Mouse (Mus musculus): ENCODE measurements at regions not wholly inside any gene's neighbourhood (a gene's known extent, or its start where the extent isn't known, plus 50 kb on each side); places are given as distances from the start of the nearest gene placed in this dataset.

DNA sequence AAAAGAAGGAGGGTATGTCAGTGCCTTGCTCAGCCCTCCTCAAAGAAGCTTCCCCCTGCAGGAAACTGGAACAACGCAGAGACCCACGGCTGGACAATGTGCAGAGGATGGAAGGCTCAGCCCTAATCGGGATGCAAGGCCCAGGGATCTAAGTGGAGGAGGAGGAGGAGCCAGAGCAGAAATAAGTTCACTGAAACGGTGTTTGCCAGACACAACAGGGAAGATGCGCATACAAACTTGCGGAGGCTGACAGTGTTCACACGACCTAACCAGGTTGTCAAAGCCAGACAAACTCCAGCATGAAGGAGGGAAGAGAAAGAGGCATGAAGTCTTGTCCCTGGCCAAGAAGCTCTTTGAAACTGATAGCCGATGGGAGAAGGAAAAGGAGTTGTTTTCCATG lies 98.3 kb downstream of the Sall1 start:
- WGBS: 60% methylated on average over 8 of the region's 8 CpGs
- peaks cover 10% of the 10 kb centered on the region; the same call in 1 of the 2 replicates for H3K27me3 ChIP-seq (ENCODE audit: control insufficient read depth, insufficient read depth, low read length)
- H3K9me3 ChIP-seq (replicated peaks; ENCODE audit: control insufficient read depth, low read length): peaks cover 5% of the 10 kb centered on the region
- H3K4me3 ChIP-seq (ENCODE audit: low read length): no peak overlapping the region
- no peaks in the 10 kb centered on the region for H3K36me3 ChIP-seq (ENCODE audit: control insufficient read depth, insufficient read depth)
- no peaks in the 10 kb centered on the region for H3K4me1 ChIP-seq (ENCODE audit: control insufficient read depth, insufficient read depth, low read length)
- H3K4me2 ChIP-seq (ENCODE audit: low read depth, low read length): no peak overlapping the region
- no peak overlapping the region for H3K27ac ChIP-seq (ENCODE audit: low read length)
- H3K9ac ChIP-seq (ENCODE audit: low read length): no peak overlapping the region
- ATAC-seq (replicated peaks; ENCODE audit: extremely low read depth, insufficient read depth, low FRiP score): no peak

DNA sequence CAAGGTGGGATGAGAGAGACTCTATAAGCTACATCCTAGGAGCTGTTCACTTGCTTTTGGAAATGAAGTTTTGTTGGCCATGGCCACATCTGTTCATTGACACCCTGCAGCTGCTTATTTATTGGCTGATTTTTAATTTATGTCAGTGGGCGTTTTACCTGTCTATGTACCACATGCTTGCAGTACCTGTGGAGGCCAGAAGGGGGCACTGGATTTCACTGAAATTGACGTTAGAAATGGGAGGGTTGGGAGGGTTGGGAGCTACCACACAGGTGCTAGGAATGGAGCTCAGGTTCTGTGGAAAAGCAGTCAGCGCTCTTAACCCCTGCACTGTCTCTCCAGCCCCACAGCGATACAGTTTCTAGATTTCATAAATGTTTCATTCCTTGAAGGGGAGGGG lies 99.9 kb downstream of the Sall1 start:
- Histone ChIP-seq H3K9ac (ENCODE audit: low read length) (no peak overlapping the region), H3K4me3 (ENCODE audit: low read length) (no peak overlapping the region), H3K27me3 (ENCODE audit: control insufficient read depth, insufficient read depth, low read length) (peaks cover 7% of the 10 kb centered on the region; the same call in 1 of the 2 replicates), H3K4me2 (ENCODE audit: low read depth, low read length) (no peak overlapping the region), H3K27ac (ENCODE audit: low read length) (no peak overlapping the region), H3K4me1 (ENCODE audit: control insufficient read depth, insufficient read depth, low read length) (no peaks in the 10 kb centered on the region), H3K9me3 (replicated peaks; ENCODE audit: control insufficient read depth, low read length) (peaks cover 5% of the 10 kb centered on the region), H3K36me3 (ENCODE audit: control insufficient read depth, insufficient read depth) (no peaks in the 10 kb centered on the region)
- ATAC-seq (replicated peaks; ENCODE audit: extremely low read depth, insufficient read depth, low FRiP score): no peak
- 49% methylated on average over 4 of the region's 4 CpGs for WGBS

DNA sequence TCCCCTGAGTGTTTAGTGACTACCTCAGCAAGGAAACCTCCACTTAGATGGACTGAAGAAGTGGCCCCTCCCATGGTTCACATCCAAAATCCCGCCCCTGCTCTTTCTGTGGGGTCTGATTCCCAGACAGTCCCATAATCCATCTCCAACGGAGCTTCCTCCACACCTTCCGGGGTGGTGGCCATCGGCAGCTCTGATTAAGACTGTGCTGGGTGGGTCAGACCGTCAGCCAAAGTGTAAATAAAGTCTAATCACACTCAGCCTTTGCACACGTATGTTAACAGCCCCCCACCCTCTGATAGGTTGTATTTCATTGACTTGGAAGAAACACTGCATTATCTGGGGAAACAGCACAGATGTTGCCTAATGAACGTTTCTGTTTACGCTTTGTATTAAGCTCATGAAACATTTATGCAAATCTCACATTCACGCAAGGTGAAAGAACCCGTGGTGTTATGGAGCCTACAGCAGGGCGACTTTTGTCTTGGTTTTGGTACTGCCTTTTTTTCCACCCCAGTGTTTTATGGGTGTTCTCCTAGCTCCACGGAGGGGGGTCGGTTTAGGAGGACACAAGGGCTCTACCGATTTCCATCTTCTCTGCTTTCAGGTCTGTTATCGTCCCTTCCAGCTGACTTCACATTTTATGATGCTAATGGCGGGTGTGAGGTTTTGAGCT lies 104.8 kb downstream of the Sall1 start:
- H3K27me3 ChIP-seq (ENCODE audit: control insufficient read depth, insufficient read depth, low read length): peaks cover 7% of the 10 kb centered on the region; the same call in 1 of the 2 replicates
- H3K4me3 ChIP-seq (ENCODE audit: low read length): no peak overlapping the region
- no peak overlapping the region for H3K4me2 ChIP-seq (ENCODE audit: low read depth, low read length)
- H3K4me1 ChIP-seq (ENCODE audit: control insufficient read depth, insufficient read depth, low read length): no peaks in the 10 kb centered on the region
- 59% methylated on average over 16 of the region's 16 CpGs for WGBS
- no peak overlapping the region for H3K27ac ChIP-seq (ENCODE audit: low read length)
- ATAC-seq (replicated peaks; ENCODE audit: extremely low read depth, insufficient read depth, low FRiP score): no peak
- H3K36me3 ChIP-seq (ENCODE audit: control insufficient read depth, insufficient read depth): no peaks in the 10 kb centered on the region
- H3K9ac ChIP-seq (ENCODE audit: low read length): no peak overlapping the region
- peaks cover 8% of the 10 kb centered on the region for H3K9me3 ChIP-seq (replicated peaks; ENCODE audit: control insufficient read depth, low read length)

DNA sequence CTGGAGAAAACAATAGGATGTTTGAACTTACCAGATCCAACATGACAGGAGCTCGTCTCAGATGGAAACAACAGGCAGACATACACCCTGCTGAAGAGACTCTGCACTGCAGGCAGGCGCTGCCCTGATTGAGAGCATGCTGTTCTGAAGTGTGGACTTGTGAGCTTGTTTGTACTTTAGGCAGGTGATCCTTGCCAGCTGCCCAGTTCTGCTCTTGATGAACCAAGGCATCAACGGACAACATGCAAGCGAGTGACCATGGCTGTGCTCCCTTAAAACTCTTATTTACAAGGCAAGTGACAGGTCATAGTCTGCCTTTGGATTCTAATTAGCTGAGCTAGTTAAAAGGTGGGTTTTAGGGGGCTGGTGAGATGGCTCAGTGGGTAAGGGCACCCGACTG lies 109.3 kb downstream of the Sall1 start:
- peaks cover 2% of the 10 kb centered on the region; the same call in 1 of the 2 replicates for H3K4me1 ChIP-seq (ENCODE audit: control insufficient read depth, insufficient read depth, low read length)
- no peaks in the 10 kb centered on the region for H3K36me3 ChIP-seq (ENCODE audit: control insufficient read depth, insufficient read depth)
- no peak for ATAC-seq (replicated peaks; ENCODE audit: extremely low read depth, insufficient read depth, low FRiP score)
- no peak overlapping the region for H3K4me3 ChIP-seq (ENCODE audit: low read length)
- H3K27me3 ChIP-seq (ENCODE audit: control insufficient read depth, insufficient read depth, low read length): peaks cover 14% of the 10 kb centered on the region
- H3K9me3 ChIP-seq (replicated peaks; ENCODE audit: control insufficient read depth, low read length): 0 out of 2 replicates have a peak, but pooled peaks cover 5% of the 10 kb centered on the region
- no peak overlapping the region for H3K9ac ChIP-seq (ENCODE audit: low read length)
- no peak overlapping the region for H3K4me2 ChIP-seq (ENCODE audit: low read depth, low read length)
- 83% methylated on average over 5 of the region's 5 CpGs for WGBS
- H3K27ac ChIP-seq (ENCODE audit: low read length): no peak overlapping the region

DNA sequence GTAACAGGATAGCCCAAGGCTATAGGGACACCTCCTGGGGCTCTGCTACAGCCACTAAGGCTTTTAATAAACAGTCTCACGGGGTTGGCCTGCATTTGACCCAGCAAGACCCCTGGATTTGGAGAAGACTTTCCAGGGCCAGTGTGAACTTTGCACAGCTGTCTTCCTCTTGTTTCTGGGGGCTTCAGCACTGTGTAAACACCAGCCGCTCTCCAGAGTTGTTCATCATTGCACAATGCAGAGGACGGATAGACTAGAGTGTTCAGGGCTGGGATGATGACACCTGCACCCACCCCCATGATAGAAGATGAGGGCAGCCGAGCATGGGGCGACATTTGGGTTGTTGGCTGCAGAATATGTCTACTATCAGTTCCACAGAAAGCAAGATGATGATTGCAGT lies 112.9 kb downstream of the Sall1 start:
- no peak for ATAC-seq (replicated peaks; ENCODE audit: extremely low read depth, insufficient read depth, low FRiP score)
- Histone ChIP-seq H3K4me2 (ENCODE audit: low read depth, low read length) (no peak overlapping the region), H3K27me3 (ENCODE audit: control insufficient read depth, insufficient read depth, low read length) (peaks cover 21% of the 10 kb centered on the region), H3K36me3 (ENCODE audit: control insufficient read depth, insufficient read depth) (no peaks in the 10 kb centered on the region), H3K9me3 (replicated peaks; ENCODE audit: control insufficient read depth, low read length) (0 out of 2 replicates have a peak, but pooled peaks cover 5% of the 10 kb centered on the region), H3K4me3 (ENCODE audit: low read length) (no peak overlapping the region), H3K27ac (ENCODE audit: low read length) (no peak overlapping the region), H3K4me1 (ENCODE audit: control insufficient read depth, insufficient read depth, low read length) (peaks cover 2% of the 10 kb centered on the region; the same call in 1 of the 2 replicates), H3K9ac (ENCODE audit: low read length) (no peak overlapping the region)
- 74% methylated on average over 5 of the region's 5 CpGs for WGBS

DNA sequence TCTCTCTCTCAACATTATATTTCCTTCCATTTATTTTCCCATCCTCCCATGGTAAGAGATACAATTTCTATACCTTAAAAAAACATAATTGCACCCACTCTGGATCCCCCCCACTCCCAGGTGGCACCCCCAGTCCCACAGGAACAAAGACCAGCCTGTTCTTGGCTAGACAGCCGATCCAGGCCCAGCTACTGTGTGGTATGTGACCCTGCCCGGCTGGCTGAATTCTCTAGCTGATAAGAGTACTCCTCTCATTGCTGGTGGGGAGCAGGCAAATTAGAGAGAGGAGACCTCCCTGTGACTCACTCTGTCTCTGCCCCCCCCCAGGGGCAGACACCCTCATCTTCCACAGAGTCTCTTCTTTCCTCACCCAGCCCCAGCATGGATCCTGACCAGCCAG lies 113.6 kb downstream of the Sall1 start:
- Histone ChIP-seq H3K4me1 (ENCODE audit: control insufficient read depth, insufficient read depth, low read length) (peaks cover 2% of the 10 kb centered on the region; the same call in 1 of the 2 replicates), H3K9me3 (replicated peaks; ENCODE audit: control insufficient read depth, low read length) (0 out of 2 replicates have a peak, but pooled peaks cover 5% of the 10 kb centered on the region), H3K9ac (ENCODE audit: low read length) (no peak overlapping the region), H3K4me3 (ENCODE audit: low read length) (no peak overlapping the region), H3K27me3 (ENCODE audit: control insufficient read depth, insufficient read depth, low read length) (peaks cover 25% of the 10 kb centered on the region), H3K4me2 (ENCODE audit: low read depth, low read length) (no peak overlapping the region), H3K27ac (ENCODE audit: low read length) (no peak overlapping the region), H3K36me3 (ENCODE audit: control insufficient read depth, insufficient read depth) (no peaks in the 10 kb centered on the region)
- ATAC-seq (replicated peaks; ENCODE audit: extremely low read depth, insufficient read depth, low FRiP score): no peak
- 16% methylated on average over 2 of the region's 2 CpGs for WGBS

DNA sequence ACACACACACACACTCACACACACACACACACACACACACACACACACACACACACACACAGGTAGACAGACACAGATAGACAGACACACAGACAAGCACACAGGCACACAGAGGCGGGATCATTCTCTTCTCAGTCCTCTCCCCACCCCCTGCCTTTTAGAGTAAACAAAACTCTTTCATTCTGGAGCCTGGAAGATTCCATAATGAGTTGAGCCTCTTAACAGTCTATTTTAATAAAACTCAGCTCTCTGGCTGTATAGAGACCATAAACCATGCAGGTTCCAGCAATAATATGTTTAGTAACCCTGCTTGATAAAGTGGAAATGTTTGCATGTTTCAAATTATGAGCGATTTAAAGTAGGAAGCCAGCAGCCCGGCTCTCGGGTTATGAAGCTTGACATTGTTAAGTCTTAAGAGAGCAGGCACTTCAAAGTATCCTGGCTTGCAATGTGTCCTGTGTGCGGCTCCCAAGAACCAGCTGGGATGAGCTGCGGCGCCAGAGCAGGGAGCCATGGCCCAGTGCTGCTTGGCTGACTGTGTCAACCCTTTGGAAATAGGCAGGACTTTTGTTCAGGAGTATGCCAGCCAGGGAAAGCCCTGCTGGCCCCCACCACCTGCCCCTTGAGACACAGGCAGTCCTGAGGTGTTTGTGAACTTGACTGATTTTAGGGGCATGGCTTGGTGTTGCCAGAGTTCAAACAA lies 115.1 kb downstream of the Sall1 start:
- 0 out of 2 replicates have a peak, but pooled peaks cover 2% of the 10 kb centered on the region for H3K9me3 ChIP-seq (replicated peaks; ENCODE audit: control insufficient read depth, low read length)
- no peak overlapping the region for H3K4me2 ChIP-seq (ENCODE audit: low read depth, low read length)
- H3K4me1 ChIP-seq (ENCODE audit: control insufficient read depth, insufficient read depth, low read length): peaks cover 2% of the 10 kb centered on the region; the same call in 1 of the 2 replicates
- H3K9ac ChIP-seq (ENCODE audit: low read length): no peak overlapping the region
- no peak overlapping the region for H3K27ac ChIP-seq (ENCODE audit: low read length)
- WGBS: 47% methylated on average over 7 of the region's 7 CpGs
- ATAC-seq (replicated peaks; ENCODE audit: extremely low read depth, insufficient read depth, low FRiP score): no peak
- H3K36me3 ChIP-seq (ENCODE audit: control insufficient read depth, insufficient read depth): no peaks in the 10 kb centered on the region
- no peak overlapping the region for H3K4me3 ChIP-seq (ENCODE audit: low read length)
- H3K27me3 ChIP-seq (ENCODE audit: control insufficient read depth, insufficient read depth, low read length): peaks cover 30% of the 10 kb centered on the region

DNA sequence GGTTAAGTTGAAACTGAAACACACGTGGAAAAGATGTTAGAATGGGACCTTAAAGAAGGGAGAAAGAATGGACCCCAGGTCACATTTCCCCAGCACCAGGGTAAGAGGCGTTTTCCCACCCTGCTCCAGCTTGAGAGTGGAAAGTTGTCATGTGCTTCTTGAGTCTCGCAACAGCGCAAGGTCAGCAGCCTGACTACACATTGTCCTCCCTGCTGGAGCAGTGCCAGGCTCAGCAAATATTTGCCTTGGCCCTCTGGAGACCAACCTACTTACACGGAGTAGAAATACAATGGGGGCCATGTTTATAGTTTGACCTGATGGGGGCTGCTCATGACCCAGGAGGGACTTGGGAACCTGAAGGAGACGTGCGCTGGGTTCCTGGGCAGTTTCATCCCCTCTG lies 121.1 kb downstream of the Sall1 start:
- Histone ChIP-seq H3K9me3 (replicated peaks; ENCODE audit: control insufficient read depth, low read length) (0 out of 2 replicates have a peak, but pooled peaks cover 2% of the 10 kb centered on the region), H3K4me1 (ENCODE audit: control insufficient read depth, insufficient read depth, low read length) (peaks cover 11% of the 10 kb centered on the region), H3K4me3 (ENCODE audit: low read length) (no peak overlapping the region), H3K36me3 (ENCODE audit: control insufficient read depth, insufficient read depth) (no peaks in the 10 kb centered on the region), H3K4me2 (ENCODE audit: low read depth, low read length) (no peak overlapping the region), H3K27ac (ENCODE audit: low read length) (no peak overlapping the region; the same call in 1 of the 2 replicates), H3K9ac (ENCODE audit: low read length) (no peak overlapping the region), H3K27me3 (ENCODE audit: control insufficient read depth, insufficient read depth, low read length) (peaks cover 39% of the 10 kb centered on the region)
- peak; percentile 85 for ATAC-seq (replicated peaks; ENCODE audit: extremely low read depth, insufficient read depth, low FRiP score)
- WGBS: 38% methylated on average over 7 of the region's 7 CpGs

DNA sequence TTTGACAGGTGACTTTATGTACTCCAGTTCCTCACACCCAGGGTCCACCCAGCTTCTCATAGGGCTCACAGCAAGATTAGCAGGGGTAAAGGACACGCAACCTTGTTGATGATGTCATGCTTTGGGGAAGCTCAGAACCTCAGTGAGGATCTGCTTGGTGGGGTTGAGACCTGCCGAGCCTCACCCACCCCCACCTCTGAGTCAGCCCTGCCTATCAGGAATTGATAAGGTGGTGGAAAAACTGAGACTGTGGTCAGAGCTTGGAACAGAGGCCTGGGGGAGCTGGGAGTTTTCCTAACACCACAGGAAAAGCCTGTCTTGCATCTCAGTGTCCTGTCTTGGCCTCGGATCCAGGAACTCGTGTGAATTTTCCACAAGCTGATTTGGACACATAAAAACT lies 122.0 kb downstream of the Sall1 start:
- no peak overlapping the region for H3K4me2 ChIP-seq (ENCODE audit: low read depth, low read length)
- 0 out of 2 replicates have a peak, but pooled peaks cover 2% of the 10 kb centered on the region for H3K9me3 ChIP-seq (replicated peaks; ENCODE audit: control insufficient read depth, low read length)
- WGBS: 42% methylated on average over 4 of the region's 4 CpGs
- ATAC-seq (replicated peaks; ENCODE audit: extremely low read depth, insufficient read depth, low FRiP score): peak; percentile 76
- peak overlapping the region; percentile 70; the same call in 1 of the 2 replicates for H3K27ac ChIP-seq (ENCODE audit: low read length)
- H3K4me1 ChIP-seq (ENCODE audit: control insufficient read depth, insufficient read depth, low read length): peaks cover 11% of the 10 kb centered on the region
- no peaks in the 10 kb centered on the region for H3K36me3 ChIP-seq (ENCODE audit: control insufficient read depth, insufficient read depth)
- no peak overlapping the region for H3K9ac ChIP-seq (ENCODE audit: low read length)
- H3K27me3 ChIP-seq (ENCODE audit: control insufficient read depth, insufficient read depth, low read length): peaks cover 42% of the 10 kb centered on the region
- H3K4me3 ChIP-seq (ENCODE audit: low read length): no peak overlapping the region
